Mouse (Mus musculus) right cerebral cortex, adult 2 months (tissue): ENCODE data around the gene Zbp1.

Experiments used
- DNase-seq, 2 experiments: peaks; one replicate each; pipeline ENCODE4 v3.0.0; 2021 to 2022; ENCODE audit warnings: low spot score in 2 of 2

Zbp1 gene

GRCm38 (mm10) chr2:173218416-173219141 lies at the start of gene Zbp1:
Gene Zbp1 (minus strand): TSS chr2:173218923.
- no peak for DNase-seq

GRCm38 (mm10) chr2:173267562-173267961 lies 48.8 kb upstream of the Zbp1 start:
- DNase-seq, result no peak

DNA sequence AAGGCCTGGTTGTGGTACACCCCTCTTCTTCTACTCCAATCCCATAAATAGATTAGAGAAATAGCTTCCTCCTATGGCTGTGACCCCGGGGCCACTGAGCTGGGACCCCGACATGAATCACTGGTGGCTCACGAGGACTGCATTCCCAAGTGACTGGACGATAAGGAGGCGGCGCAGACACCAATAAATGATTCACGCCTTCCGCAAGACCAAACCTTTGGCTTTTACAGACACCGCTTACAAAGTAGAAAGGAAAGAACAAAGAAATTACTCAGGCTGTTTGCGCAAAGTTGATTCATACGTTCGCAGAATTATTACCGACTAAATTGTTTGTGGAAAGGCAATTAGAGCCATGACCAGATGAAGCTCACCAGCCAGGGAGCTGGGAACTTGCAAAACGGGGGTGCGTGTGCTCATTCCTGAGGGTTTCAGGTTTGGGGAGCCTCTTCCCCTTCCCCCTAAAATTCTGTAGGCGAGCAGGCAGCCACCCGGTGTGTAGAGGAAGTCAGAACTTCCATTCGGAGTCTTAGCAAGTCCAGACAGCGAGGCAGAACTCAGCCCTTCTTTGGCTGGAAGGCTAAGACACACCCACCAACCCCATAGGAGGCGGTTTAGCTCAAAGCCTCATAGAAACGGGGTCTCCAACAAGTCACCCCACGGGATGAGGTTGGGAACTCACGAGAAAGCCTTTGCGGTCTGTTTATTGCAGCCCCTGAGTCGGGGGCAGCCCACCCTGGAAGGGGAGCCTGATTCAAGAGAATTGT lies 47.8 kb upstream of the Zbp1 start:
- DNase-seq, result no peak

DNA sequence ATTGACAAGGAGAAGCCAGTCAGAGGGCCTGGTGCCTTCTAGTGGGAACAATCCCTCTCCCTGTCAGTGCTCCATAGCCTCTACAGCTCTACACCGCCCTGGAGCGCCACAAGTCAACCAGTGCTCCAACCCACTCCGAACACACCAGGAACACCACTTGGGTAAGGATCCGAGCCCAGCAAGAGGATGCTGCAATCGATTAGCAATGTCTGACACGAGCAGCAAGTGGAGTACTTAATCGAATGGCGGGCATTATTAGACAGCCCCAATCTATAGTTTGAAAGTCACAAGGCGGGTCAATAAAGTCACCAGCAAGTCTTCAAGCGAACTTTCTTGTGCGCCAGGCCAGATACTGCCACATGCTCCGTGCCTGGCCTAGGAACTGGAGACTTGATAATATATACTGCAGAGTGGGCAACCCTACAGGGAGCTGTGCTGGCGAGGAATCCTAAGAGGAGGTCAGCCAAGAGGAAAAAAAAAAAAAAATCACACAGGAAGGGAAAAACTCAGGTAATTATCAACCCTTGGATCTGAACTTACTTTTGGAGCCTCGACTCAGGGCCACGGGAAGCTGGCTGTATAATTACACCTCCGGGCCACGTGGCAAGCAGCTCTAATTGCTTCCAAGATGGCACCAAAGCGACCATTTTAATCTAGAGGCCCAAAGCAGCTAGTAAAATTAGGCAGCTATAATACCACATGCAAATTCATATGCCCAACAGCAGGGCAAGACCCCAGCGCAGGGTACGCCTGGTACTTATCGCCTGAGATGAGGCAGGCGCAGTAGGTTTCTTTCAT lies 46.9 kb upstream of the Zbp1 start:
- DNase-seq, result no peak

DNA sequence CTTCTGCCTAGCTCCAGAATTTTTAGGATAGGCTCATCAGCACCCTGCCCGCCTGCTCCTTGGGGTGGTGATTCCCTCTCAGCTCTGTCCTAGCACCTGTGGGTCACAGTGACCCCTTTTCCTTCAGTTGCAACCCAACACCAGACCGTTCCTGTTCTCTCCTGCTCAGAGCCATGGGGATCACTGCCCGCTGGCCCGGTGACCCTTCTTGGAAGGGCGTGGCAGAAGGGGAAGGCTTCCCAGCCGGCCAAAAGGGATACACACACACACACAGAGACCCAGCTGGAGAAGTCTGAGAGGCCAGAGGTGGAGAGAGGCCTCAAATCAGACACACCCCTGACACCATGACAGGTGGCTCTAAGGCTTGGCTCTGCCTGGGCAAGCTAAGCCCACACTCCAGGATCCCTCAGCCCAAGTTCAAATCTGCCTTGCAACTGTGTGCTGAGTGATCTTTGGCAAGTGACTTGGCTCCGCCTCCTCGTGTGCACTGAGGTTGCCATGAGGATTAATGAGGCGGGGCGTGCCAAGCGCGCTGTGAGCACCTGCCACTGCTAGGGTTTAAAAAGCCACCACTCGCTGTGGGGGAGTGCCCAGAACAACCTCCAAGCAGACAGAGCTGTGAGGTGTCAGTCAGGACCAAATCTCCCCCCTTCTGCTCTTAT lies 45.9 kb upstream of the Zbp1 start:
- peak in 1 of 2 experiments; percentile 16 for DNase-seq

DNA sequence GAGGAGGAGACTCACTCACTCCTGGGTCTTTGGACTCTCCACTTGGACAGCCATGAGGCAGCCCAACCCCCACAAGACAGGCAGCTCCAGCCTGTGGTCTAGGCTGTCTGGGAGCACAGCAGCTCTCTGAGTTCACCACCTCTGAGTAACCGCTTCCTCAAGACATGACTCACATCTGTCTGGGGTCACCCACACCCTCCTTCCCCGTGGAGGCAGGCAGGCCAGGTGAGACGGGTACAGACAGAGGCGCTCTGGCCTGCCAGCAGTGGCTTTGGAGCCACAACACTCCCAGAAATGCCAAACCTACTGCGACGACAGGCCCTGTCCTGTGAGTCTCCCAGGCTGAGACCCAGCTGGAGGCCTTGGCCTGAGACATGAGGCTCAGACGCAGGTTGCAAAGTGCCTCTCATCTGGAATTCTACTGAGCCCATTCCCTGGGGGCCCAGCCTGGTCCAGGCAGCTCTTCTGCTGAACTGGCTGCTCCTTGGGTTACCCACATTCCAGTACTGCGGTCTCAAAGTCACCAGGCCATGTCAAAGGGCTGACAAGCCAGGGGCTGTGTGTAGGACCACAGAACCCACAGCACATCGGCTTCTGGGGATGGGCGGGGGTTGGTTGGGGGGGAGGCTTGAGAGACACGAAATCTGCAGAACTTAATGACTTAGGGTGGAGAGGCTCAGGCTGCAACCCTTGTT lies 45.1 kb upstream of the Zbp1 start:
- DNase-seq, result no peak

GRCm38 (mm10) chr2:173261497-173261896 lies 42.8 kb upstream of the Zbp1 start:
- no peak for DNase-seq

DNA sequence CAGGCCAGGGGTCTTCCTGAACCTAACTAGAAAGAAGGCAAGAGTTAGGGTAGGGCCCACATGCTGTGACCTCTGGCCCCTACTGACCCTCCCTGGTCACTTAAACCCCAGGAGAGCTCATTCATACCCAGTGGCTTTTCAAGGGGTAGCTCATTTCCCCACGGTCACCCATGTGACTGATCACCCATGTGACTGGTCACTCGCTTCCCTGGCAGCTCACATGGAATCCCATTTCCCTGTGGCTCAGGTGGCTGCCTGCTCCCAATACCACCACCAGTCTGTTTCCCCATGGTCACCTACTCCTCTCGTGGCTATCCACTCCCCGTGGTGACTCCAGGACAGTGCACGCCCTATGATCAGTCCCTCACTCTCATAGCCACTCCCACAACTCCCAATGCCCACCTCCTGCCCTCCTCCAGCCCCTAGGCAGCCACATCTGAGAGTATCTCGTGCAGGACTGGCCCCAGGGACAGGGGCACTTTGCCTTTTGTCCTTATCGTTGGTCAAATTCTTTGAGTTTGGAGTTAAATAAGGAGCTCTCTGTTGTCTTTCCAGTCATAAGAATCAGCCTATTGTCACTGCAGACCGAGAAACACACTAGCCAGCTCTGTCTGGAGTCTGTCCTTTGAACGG lies 39.9 kb upstream of the Zbp1 start:
- no peak for DNase-seq

DNA sequence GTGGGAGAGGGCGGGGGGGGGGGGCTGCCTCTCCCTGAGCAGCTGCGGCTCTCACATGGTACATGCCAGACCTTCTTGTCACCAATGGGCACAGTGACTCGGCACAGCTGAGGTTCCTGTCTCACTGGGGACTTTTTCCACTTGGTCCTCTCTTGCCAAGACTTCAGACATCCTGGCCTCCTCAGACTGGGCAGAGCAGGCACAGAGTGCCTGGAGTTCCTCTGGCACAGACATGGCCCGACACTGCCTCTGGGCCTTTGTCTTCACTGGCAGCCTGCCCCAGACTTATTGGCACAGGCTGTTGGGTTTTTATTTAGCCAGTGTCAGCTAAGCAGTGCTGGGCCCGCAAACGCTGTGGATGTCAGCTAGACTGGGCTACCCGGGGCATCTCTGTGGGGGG lies 38.9 kb upstream of the Zbp1 start:
- DNase-seq, result peak; percentile 59 to 77

DNA sequence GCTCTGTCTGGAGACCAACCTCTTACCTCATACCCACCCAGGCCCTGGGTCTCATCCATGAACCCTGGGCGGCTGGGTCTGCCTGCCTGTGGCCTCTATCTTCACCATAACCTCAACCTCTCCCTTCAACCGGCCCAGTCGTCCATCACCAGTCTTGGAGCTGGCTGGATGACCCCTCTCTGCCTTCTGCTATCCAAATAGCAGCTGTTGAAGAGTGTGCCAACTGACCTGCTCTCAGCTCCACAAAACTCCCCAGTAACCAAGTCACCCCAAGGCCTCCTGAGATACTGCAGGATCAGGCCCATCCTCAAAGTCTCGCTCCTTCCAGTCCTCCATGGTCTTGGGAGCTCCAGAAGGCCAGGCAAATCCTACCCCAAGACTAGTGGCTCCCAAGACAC lies 37.8 kb upstream of the Zbp1 start:
- no peak for DNase-seq

DNA sequence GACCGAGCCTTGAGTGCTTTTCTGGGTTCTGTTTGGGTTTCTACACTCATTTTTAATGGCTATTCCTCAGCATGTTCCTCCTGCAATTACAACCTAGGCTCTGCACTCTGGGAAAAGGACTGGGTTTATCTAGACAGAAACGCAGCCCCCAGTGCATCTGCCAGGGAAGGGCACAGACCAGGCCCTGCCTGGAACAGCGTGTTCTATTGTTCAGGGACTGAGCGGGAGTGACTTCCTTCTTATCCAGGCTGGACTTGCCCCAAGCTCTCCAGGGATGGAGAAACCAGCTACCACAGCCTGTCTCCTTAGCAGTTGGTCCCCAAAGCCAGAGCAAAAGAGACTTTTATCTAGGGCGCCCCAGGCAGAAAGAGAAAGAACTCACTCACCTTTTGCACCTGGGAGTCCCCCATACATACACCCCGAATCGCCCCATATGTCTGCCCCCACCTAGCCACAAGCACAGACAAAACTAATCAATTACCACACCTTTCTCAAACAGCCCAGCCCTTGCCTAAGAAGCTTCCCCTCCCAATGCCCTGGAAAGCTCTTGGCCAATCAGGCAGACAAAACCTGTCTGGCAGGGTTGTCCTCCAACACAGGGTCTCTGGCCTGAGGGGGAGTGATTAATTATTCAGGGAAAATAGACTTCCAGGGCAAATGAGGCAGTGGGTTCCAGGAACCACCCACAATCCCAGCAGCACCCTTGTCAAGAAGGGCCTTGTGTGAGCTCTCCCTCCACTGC lies 37.3 kb upstream of the Zbp1 start:
- DNase-seq, result no peak

DNA sequence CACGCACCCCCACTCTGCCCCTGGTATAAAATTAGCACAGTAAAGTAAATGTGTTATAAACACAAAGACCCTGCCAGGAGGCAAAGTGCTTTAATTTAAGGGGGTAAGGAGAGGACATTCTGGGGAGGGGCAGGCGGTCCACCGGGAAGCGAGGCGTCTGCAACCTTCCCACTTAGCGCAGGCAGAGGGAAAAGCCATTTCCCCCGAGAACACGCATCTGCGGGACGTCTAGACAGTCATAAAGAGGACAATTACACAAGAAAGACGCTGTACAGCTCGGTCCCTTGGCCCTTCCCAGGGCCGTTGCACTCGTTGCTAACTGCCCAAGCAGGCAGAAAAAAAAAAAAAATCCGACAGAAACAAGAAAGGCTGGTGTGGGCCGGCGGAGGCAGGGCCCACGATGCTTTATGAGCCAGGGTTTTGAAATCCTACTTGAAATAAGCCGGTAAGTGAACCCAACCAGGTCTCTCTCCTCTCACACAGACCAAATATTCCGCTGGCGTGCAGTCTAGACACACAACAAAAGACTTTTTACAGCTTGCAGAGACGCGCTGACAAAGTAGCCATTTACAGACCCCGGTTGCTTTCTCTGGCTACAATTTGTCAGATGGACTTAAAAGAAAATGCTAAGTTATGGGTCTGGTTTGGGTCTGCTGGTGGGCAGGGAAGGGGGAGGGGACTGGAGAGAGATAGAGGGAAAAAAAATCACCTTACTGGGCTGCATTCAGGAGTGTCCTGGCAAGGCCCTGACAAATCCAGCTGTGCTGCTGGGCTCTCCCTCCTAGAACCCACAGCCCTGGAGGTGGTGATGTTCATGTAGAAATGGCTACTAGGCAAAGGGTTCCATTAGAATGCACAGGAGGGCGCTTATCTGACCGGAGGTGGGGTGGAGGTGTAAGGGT lies 35.3 kb upstream of the Zbp1 start:
- no peak for DNase-seq

- DNase-seq, result peak; percentile 42 to 64
Measured at GRCm38 (mm10) chr2:173251675-173252074, 33.0 kb upstream of the Zbp1 start.

- no peak for DNase-seq
Measured at GRCm38 (mm10) chr2:173251133-173251532, 32.4 kb upstream of the Zbp1 start.

GRCm38 (mm10) chr2:173250411-173250810 lies 31.7 kb upstream of the Zbp1 start:
- no peak for DNase-seq

DNA sequence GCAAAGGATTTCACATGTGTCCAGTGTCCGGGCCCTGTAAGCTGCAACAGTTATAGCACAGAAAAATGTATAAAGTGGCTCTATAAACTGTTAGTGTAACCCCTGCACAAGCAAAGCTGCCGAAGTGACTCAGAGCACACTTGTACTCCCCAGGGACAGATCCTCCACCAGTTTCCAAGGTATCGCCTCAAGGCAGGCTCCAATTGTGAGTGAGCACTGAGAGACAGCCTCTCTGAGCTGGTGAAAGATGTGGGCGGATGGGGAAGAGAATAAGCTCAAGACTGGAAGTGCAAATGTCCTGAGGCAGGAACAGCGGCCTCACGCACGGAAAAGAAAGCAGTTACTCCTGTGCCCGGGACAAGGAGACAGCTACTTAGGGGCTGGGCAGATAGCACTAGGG lies 31.2 kb upstream of the Zbp1 start:
- peak in 1 of 2 experiments; percentile 51 for DNase-seq

DNA sequence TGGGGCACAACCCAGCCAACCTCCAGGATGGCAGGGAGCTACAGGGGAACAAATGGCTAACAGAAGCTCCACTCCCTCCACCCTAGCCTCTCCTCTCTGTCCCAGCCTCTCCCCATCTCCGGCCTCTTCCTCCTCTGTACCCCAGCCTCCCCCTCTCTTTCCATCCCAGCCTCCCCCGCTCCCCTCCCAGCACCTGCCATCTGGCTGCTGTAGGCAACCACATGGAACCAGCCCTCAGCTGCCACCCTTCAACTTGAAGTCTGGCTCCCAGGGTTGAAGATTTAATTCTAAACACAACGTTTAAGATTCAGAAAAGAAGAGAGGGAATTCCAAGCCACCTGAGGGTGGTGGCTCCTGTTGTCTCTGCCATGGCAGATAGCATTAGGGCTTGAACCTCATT lies 30.7 kb upstream of the Zbp1 start:
- peak; percentile 49 for DNase-seq

GRCm38 (mm10) chr2:173248822-173249221 lies 30.1 kb upstream of the Zbp1 start:
- DNase-seq, result no peak

GRCm38 (mm10) chr2:173247911-173248310 lies 29.2 kb upstream of the Zbp1 start:
- no peak for DNase-seq
